Mouse (Mus musculus): ENCODE measurements around the gene Gpr157. TPM values are rescaled to one million over a fixed set of nuclear protein-coding genes. Genes with fewer than 3 reads are reported as not detected.

Gpr157 gene
- total RNA-seq, 2 experiments from 2014 or later, result 1.5 TPM

- no peak for TF ChIP-seq CTCF (IDR thresholded peaks at IDR 0.05)
- no peak overlapping the region for H3K27ac ChIP-seq
- H3K4me3 ChIP-seq, result no peak overlapping the region
- DNase-seq (ENCODE audit: extremely low spot score in 1 of 2, low spot score in 2 of 2), result no peak
- intact Hi-C loops (cut with DNase I), result loop anchor here (2.0 kb wide), 1 partner anchor 81 kb away; no protein-coding TSS in a partner anchor
These were observed 50.4 kb downstream of the Gpr157 start for GRCm38 (mm10) chr4:150137368-150138083.

GRCm38 (mm10) chr4:150138084-150138543 is 50.9 kb downstream of the Gpr157 start:
- Histone ChIP-seq H3K27ac (no peak overlapping the region), H3K4me3 (no peak overlapping the region)
- intact Hi-C loops (cut with DNase I), result no loop called here
- TF ChIP-seq CTCF (IDR thresholded peaks at IDR 0.05), result no peak
- peak; percentile 54 to 58 for DNase-seq (ENCODE audit: extremely low spot score in 1 of 2, low spot score in 2 of 2)

- no peak for TF ChIP-seq CTCF (IDR thresholded peaks at IDR 0.05)
- Histone ChIP-seq H3K4me3 (no peak overlapping the region), H3K27ac (no peak overlapping the region)
- intact Hi-C loops (cut with DNase I), result no loop called here
- DNase-seq (ENCODE audit: extremely low spot score in 1 of 2, low spot score in 2 of 2), result no peak
These were observed 51.9 kb downstream of the Gpr157 start for GRCm38 (mm10) chr4:150139090-150139489.

GRCm38 (mm10) chr4:150140346-150140745 is 53.2 kb downstream of the Gpr157 start:
- Histone ChIP-seq H3K4me3 (no peak overlapping the region), H3K27ac (no peak overlapping the region)
- TF ChIP-seq CTCF (IDR thresholded peaks at IDR 0.05), result no peak
- DNase-seq (ENCODE audit: extremely low spot score in 1 of 2, low spot score in 2 of 2), result no peak
- intact Hi-C loops (cut with DNase I), result no loop called here

GRCm38 (mm10) chr4:150144242-150144641 is 57.1 kb downstream of the Gpr157 start:
- intact Hi-C loops (cut with DNase I), result no loop called here

GRCm38 (mm10) chr4:150146286-150146685 is 59.1 kb downstream of the Gpr157 start:
- intact Hi-C loops (cut with DNase I), result no loop called here
- DNase-seq (ENCODE audit: extremely low spot score in 1 of 2, low spot score in 2 of 2), result no peak
- no peak overlapping the region for H3K27ac ChIP-seq
- no peak for TF ChIP-seq CTCF (IDR thresholded peaks at IDR 0.05)
- H3K4me3 ChIP-seq, result no peak overlapping the region

More at GRCm38 (mm10) chr4:150144242-150144641, 57.1 kb downstream of the Gpr157 start:
- Histone ChIP-seq H3K4me3 (no peak overlapping the region), H3K27ac (no peak overlapping the region)
- no peak for TF ChIP-seq CTCF (IDR thresholded peaks at IDR 0.05)
- DNase-seq (ENCODE audit: extremely low spot score in 1 of 2, low spot score in 2 of 2), result no peak

- Histone ChIP-seq H3K27ac (no peak overlapping the region), H3K4me3 (no peak overlapping the region)
- no peak for DNase-seq (ENCODE audit: extremely low spot score in 1 of 2, low spot score in 2 of 2)
- intact Hi-C loops (cut with DNase I), result no loop called here
- TF ChIP-seq CTCF (IDR thresholded peaks at IDR 0.05), result no peak; the same call in none of the 2 replicates
These were observed 63.9 kb downstream of the Gpr157 start for GRCm38 (mm10) chr4:150151045-150151444.

- no peak overlapping the region for H3K4me3 ChIP-seq
- H3K27ac ChIP-seq, result no peak overlapping the region
- DNase-seq (ENCODE audit: extremely low spot score in 1 of 2, low spot score in 2 of 2), result no peak
- intact Hi-C loops (cut with DNase I), result no loop called here
- no peak for TF ChIP-seq CTCF (IDR thresholded peaks at IDR 0.05)
These were observed 65.3 kb downstream of the Gpr157 start for GRCm38 (mm10) chr4:150152483-150152882.

- Histone ChIP-seq H3K4me3 (no peak overlapping the region), H3K27ac (no peak overlapping the region)
- intact Hi-C loops (cut with DNase I), result no loop called here
- TF ChIP-seq CTCF (IDR thresholded peaks at IDR 0.05), result no peak
- DNase-seq (ENCODE audit: extremely low spot score in 1 of 2, low spot score in 2 of 2), result no peak
These were observed 68.1 kb downstream of the Gpr157 start for GRCm38 (mm10) chr4:150155301-150155700.

Small RNA genes within 50 kb of the gene (microRNA-seq; reads per million reads assigned to microRNA genes)
- gene Mir34a, result 1,412 to 4,748 reads per million in 2 experiments

Other genes with a start within 250 kb of the Gpr157 start
- gene Spsb1, start 132.3 kb upstream of the Gpr157 start, total RNA-seq (2021), result 10 to 100 TPM; 15.2 to 17.5 TPM
- 10 to 100 TPM; 11.6 to 16.0 TPM for gene H6pd, start 78.3 kb upstream of the Gpr157 start, total RNA-seq (2021)
- gene Slc2a5, start 31.9 kb downstream of the Gpr157 start, total RNA-seq (2021), result 1 to 10 TPM; 4.5 to 4.7 TPM
- gene Slc2a7, start 61.6 kb downstream of the Gpr157 start, total RNA-seq (2021), result not detected
- gene Car6, start 114.0 kb downstream of the Gpr157 start, total RNA-seq (2021), result not detected
- 100 to 1,000 TPM; 410 TPM for gene Eno1, start 149.4 kb downstream of the Gpr157 start, total RNA-seq (2021)
- gene Rere, start 194.3 kb downstream of the Gpr157 start, total RNA-seq (2021), result 100 to 1,000 TPM; 113 to 125 TPM